Comparison of ENCODE assay signal across 24 mouse cellular contexts in genomic region chr2:85073751-85074150, GRCm38 (mm10). TPM values are rescaled to one million over a fixed set of nuclear protein-coding genes. Genes with fewer than 3 reads are reported as not detected.
"Had no signal": no experiment of that assay in that cellular context is flagged by ENCODE, and none has a peak within 500 bp of the region (broad histone marks: within the 10 kb centered on the region; RNA-seq: fewer than 3 reads in every experiment).

No protein-coding gene starts in this region.

- DNase-seq: forebrain, postnatal 0 days; gastrocnemius, postnatal 14 days; gastrocnemius, postnatal 36 days; heart, adult 11 months; heart, adult 2 months; heart, postnatal 14 days; heart, postnatal 36 days; kidney, adult 11 months; kidney, adult 2 months; kidney, postnatal 10 days; kidney, postnatal 25 days; kidney, postnatal 4 days; liver had no signal

- H3K4me1 ChIP-seq: heart, embryonic 15.5 days; hindbrain, embryonic 13.5 days; hindbrain, embryonic 15.5 days; limb, embryonic 12.5 days had no signal

- H3K9ac ChIP-seq: forebrain, postnatal 0 days; heart, embryonic 13.5 days; heart, embryonic 15.5 days; hindbrain, embryonic 13.5 days; hindbrain, embryonic 15.5 days; limb, embryonic 12.5 days had no signal

- H3K4me2 ChIP-seq: heart, embryonic 11.5 days; heart, embryonic 13.5 days; heart, embryonic 15.5 days; hindbrain, embryonic 13.5 days; hindbrain, embryonic 15.5 days; limb, embryonic 12.5 days had no signal

- H3K27ac ChIP-seq: heart, adult 2 months; heart, embryonic 13.5 days; heart, embryonic 15.5 days; hindbrain, embryonic 13.5 days; hindbrain, embryonic 15.5 days; hindbrain, postnatal 0 days; layer of hippocampus, adult 2 months; left cerebral cortex, adult 2 months; limb, embryonic 10.5 days; limb, embryonic 12.5 days had no signal

- H3K9me3 ChIP-seq: heart, embryonic 13.5 days; heart, embryonic 15.5 days; hindbrain, embryonic 13.5 days; hindbrain, embryonic 15.5 days; limb, embryonic 10.5 days; limb, embryonic 12.5 days had no signal

- H3K27me3 ChIP-seq: heart, embryonic 13.5 days; heart, embryonic 15.5 days; hindbrain, embryonic 13.5 days; hindbrain, embryonic 15.5 days; limb, embryonic 12.5 days had no signal

- ATAC-seq: forebrain, postnatal 0 days; hindbrain, postnatal 0 days had no signal

- H3K4me3 ChIP-seq: heart, adult 2 months; heart, embryonic 13.5 days; heart, embryonic 15.5 days; hindbrain, embryonic 13.5 days; hindbrain, embryonic 15.5 days; layer of hippocampus, adult 2 months; left cerebral cortex, adult 2 months; limb, embryonic 10.5 days; limb, embryonic 12.5 days had no signal

RNA-seq across cellular contexts. Expression of gene P2rx3, which starts 36.5 kb away (rescaled TPM):
- total RNA-seq: forebrain, postnatal 0 days; hematopoietic stem cell, adult 5-6 weeks had no signal
